Mouse (Mus musculus) MEL-GATA-1-ER (cell line): ENCODE measurements around the gene Srsy.
"Not testable (repeated sequence)": the region's sequence is repeated elsewhere in the genome, so short reads cannot be mapped to it uniquely, and the experiment has no call there.

Source experiments
- DNase-seq: peaks from one replicate; pipeline ENCODE4 v3.0.0-alpha.2; 2012; ENCODE audit warnings: low read depth; ENCODE audit errors: extremely low read depth

Srsy gene

GRCm38 (mm10) chrY:17937230-17937629 lies at the start of gene Srsy:
Gene Srsy, minus strand, starts transcription at chrY:17937330.
- DNase-seq: not testable (repeated sequence)
